Mouse (Mus musculus): ENCODE measurements around the gene Pdzd2.
A peak's percentile ranks its signal among the peaks of the same experiment; 100 is the strongest.
"Not testable (repeated sequence)": the region's sequence is repeated elsewhere in the genome, so short reads cannot be mapped to it uniquely, and the experiment has no call there.

Pdzd2 gene

GRCm38 (mm10) chr15:12377800-12378199 is 361.9 kb downstream of the Pdzd2 start:
- no peak for DNase-seq (ENCODE audit: low spot score in 2 of 2)

- DNase-seq (ENCODE audit: low spot score in 2 of 2) = no peak
These were observed 363.1 kb downstream of the Pdzd2 start for GRCm38 (mm10) chr15:12376491-12377069.

GRCm38 (mm10) chr15:12375641-12376311 is 363.9 kb downstream of the Pdzd2 start:
- DNase-seq (ENCODE audit: low spot score in 2 of 2) = peak; percentile 59 to 68

- no peak for DNase-seq (ENCODE audit: low spot score in 2 of 2)
These were observed 364.8 kb downstream of the Pdzd2 start for GRCm38 (mm10) chr15:12374916-12375315.

DNA sequence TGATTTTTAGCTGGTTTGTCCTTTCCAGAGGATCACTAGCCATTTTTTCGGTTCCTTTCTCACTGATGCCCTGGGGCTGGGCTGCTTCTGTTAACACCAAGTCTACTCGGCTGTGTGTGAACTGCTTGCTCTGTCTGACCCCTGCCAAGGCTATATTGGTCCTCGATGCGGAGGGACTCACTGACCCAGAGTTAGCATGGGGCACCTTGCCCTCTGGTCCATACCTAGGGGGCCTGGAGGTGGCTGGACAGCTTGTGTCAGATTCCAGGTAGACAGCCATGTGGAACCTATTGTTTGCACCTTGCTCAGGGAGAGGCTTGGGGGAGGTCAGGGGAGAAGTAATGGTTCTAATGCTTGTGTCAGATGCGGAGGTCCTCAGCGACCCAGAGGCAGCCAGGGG is 365.8 kb downstream of the Pdzd2 start:
- DNase-seq (ENCODE audit: low spot score in 2 of 2) = no peak

DNA sequence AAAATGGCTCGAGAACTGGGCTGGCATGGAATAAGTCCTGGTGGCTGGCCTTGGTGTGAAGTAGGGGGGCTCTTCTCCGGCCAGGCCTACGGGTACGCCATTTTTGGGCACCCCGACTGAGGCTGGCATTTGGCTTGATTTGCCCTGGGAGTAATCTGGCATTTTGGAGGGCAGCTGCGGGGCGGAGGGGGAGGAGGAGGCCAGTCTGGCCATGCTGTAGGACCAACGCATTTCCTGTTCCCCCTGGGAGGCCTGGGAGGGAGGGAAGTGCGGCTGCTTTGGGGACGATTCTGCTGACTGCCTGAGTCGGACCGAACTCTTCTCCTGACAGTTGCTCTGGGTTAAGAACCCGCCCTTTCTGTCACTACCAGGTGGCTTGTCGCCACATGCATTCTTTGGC is 366.2 kb downstream of the Pdzd2 start:
- DNase-seq (ENCODE audit: low spot score in 2 of 2) = no peak

DNA sequence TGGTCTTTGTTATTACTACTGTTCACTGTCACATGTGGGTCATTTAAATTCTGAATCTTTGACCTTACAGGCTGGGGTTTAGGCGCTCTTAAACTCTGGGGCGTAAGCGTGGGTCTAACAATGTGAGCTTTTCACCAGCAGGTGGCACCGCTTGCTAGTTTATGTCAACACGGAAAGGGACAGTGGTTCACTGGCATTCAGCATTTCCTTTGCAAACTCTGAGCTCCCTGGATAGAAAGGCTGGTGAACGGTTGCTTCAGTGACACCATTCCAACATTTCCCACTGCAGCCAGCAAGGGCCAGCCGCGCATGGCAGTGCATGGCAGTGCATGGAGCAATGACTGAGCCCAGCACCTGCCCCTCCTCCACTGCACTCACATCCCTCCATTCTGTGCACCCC is 368.5 kb downstream of the Pdzd2 start:
- DNase-seq (ENCODE audit: low spot score in 2 of 2) = peak; percentile 75 to 79

DNA sequence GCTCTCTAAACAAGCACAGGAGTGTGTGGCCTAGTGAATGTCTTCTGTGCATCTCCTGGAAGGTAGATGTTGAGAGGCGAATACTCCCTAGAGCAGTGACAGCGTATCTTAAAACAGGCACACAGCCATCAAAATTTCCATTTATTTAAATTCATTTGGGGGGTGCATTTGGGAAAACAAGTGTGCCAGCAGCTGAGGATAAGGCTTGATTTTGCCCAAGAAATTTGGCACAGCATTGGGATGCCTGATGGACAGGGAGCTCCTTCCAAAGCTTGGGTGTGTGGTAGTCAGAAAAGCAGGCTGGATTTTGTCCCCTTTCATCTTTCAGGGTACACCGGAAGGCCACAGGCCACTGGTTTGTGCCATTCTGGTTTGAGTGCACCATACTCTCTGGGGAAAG is 369.6 kb downstream of the Pdzd2 start:
- DNase-seq (ENCODE audit: low spot score in 2 of 2) = no peak

DNA sequence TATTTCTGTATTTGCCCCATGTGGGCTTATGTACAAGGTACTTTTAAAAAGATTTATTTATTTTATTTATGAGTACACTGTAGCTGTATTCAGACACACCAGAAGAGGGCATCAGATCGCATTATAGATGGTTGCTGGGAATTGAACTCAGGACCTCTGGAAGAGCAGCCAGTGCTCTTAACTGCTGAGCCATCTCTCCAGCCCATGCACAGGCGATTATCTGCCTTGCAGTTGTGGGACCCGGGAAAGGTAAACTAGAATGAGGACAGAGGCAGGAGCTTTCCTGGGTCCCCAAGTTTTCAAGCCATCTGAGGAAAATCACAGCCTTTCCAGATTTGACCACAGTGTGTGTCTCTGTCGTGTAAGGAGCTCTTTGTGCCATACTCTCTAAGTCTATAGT is 370.9 kb downstream of the Pdzd2 start:
- DNase-seq (ENCODE audit: low spot score in 2 of 2) = no peak

- no peak for DNase-seq (ENCODE audit: low spot score in 2 of 2)
These were observed 371.4 kb downstream of the Pdzd2 start for GRCm38 (mm10) chr15:12368357-12368756.

DNA sequence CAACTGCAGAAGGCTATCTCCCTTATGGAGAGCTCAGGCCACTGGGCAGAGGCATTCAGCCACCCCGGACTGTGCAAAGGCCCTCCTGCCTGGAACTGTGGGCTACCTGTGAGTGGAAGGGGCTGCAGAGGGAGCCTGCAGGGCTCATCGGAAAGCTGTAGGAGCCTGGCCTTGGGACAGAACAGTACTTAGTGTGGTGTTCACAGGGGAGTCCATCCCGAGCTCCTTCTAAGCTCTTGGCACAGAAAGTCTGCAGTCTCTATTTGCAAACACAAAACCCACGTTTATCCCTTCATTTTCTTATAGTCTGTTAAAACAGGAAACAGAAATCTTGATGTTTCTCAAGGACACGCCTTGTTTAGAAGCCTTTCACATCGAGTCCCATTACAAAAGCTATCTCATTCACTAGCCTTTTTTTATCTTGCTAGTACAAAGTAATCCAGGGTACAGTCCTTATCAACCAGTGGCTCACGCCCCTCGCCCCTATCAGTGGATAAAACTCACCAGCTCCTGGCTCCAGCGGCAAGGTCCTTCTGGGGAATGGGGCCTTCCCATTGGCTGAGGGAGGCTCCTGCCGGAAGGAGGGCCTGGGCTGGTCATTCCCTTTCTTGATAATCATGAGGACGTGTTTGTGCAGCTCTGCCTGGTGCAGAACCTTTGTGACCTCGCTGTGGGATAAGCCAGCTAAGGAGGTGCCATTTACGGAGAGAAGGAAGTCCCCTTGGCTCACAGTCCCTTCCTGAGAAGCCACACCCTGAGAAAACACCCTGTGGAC is 372.2 kb downstream of the Pdzd2 start:
- no peak for DNase-seq (ENCODE audit: low spot score in 2 of 2)

GRCm38 (mm10) chr15:12366580-12367305 is 373.0 kb downstream of the Pdzd2 start:
- not testable (repeated sequence) for DNase-seq (ENCODE audit: low spot score in 2 of 2)

GRCm38 (mm10) chr15:12366072-12366469 is 373.7 kb downstream of the Pdzd2 start:
- DNase-seq (ENCODE audit: low spot score in 2 of 2) = peak; percentile 62 to 72

- no peak for DNase-seq (ENCODE audit: low spot score in 2 of 2)
These were observed 374.2 kb downstream of the Pdzd2 start for GRCm38 (mm10) chr15:12365416-12366071.

GRCm38 (mm10) chr15:12364096-12364495 is 375.6 kb downstream of the Pdzd2 start:
- DNase-seq (ENCODE audit: low spot score in 2 of 2) = no peak

DNA sequence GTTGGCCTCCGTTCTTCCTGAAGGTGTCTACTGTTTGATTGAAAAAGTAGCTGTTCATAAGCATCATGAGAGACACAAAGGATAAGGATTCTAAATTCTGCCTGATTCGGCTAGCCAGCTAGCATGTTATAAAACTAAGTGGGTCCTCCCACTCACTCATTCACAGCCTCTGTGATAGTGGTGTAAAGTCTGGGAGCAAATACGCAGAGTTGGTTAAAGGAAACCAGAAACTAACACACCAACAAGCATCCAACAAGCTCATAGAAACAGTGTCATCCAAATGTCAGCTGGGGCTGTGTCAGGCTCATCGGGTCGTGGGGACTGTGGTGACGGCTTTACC is 377.1 kb downstream of the Pdzd2 start:
- DNase-seq (ENCODE audit: low spot score in 2 of 2) = peak; percentile 38 to 63

DNA sequence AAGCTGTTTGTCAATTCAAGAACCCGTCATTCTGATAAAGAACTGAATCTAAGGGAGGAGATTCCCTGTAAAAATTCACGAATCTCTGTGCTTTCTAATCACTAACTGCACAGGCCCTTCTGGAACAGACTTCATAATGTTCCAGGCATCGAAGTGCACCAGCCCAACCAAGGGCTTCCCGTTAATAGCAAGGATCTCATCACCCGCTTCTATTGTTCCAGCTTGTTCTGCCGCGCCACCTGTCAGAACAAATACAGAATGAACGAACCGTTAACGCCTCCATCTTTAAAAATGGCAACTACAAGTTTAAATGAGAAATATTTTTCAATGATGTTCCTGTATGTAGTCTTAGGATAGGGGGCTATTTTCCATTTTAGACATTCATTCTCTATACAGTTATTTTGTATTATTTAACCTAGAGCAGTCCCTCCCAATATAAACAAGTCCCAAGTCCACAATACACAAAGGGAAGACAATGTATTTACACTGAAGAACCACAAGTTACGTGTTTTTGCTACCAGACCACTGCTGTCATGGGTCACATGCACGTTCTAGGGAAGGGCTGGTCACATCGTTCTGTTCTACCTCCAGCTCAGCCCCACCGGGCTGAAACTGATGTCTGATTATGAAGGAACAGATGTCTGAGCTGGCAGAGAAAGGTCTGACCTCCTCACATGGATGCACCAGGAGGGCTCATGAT is 377.6 kb downstream of the Pdzd2 start:
- no peak for DNase-seq (ENCODE audit: low spot score in 2 of 2)

DNA sequence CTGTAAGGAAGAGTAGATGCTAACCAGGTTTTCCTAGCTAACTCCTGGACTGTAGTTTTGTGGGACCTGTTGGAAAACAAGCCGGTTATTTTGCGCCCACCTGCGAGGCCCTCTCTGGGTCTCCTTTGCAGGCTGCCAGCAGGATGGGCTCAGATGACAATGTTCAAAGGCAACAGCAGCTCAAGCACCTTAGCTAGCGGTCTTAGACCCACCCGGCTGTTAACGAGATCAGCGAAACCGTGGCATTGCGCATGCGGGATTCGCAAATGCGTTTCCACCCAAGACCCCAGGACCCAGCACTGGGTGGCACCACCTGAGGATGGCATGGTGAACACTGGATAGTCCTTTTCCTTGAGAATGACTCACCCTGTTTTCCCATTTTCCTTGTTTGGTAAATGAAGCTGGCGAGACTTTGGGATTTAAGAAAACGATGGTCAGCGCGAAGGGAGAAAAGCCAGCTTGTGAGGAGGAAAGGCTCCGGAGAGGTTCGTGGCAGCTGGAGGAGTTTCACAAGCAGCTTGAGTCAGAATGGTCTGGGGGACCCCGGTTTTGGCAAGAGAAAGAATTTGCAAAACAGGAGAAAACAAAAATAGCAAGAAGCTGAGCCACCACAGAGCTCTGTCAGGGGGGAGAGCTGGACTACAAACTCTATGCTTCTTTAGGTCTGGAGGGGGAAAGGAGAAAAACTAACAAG is 379.1 kb downstream of the Pdzd2 start:
- DNase-seq (ENCODE audit: low spot score in 2 of 2) = no peak

DNA sequence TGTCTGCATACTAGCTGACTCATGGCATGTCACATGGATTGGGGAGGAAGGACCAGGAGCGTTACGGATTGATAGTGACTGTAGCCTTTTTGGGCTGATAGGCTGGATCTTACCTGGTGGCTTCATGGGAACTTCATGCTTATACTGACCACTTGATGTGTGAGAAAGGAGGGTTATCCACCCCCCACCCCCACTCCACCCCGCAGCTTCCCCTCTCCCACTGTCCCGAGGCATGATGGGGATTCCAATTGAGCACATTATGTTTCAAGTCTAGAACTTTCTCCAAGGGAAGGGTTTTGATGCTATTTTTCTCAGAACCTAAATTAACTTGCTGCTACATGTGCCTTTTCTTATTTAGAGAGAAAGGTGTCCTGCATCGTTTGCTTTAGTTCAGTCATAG is 381.3 kb downstream of the Pdzd2 start:
- DNase-seq (ENCODE audit: low spot score in 2 of 2) = no peak

DNA sequence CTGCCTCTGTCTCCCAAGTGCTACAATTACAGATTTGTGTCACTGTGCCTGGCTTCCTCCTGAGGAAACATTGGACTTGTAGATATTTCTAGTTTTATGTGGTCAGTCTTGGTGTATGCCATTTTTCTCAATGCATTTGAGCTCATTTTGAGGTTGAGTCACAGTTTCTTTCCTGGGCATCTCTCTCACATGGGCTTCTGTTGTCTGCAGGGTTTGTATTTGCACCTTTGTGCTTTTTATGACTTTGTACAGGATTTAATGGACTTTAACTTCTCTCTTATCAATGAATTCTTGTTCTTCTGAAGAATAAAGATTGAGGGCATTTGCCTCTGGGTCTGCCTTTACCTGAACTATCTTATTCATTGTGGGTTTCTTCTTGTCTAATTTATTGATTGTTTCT is 382.3 kb downstream of the Pdzd2 start:
- no peak for DNase-seq (ENCODE audit: low spot score in 2 of 2)

DNA sequence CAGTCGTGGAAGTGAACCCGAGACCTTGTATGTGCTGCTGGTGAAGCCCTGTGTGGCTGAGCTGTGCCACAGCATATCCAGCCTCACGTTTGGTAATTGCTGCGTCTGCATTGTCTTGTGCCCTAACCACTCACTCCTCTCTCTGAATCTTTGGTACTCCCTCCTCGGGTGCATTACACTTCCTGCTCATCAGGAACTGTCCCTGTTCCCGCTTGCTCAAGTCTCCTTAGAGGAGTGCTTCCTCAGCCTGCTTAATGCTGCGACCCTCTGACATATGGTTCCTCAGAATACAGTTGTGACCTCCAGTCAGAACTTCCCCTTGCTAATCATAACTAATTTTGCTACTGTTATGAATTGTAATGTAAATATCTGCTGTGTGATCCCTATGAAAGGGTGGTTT is 383.8 kb downstream of the Pdzd2 start:
- no peak for DNase-seq (ENCODE audit: low spot score in 2 of 2)
